Mouse (Mus musculus): ENCODE data around the gene Sp6.

- TF ChIP-seq CTCF (IDR thresholded peaks at IDR 0.05), result no peak
- no peak for TF ChIP-seq POLR2A (IDR thresholded peaks at IDR 0.05; ENCODE audit: insufficient read depth, low read depth, low read length)
- no peak for TF ChIP-seq EP300 (IDR thresholded peaks at IDR 0.05; ENCODE audit: insufficient read depth, low read depth, low read length)
Observed at GRCm38 (mm10) chr11:96996773-96997379, 16.3 kb upstream of the Sp6 start.

Data from heart, adult 2 months (tissue).